Mouse (Mus musculus): ENCODE measurements around the gene Hjurp. TPM values are rescaled to one million over a fixed set of nuclear protein-coding genes. Genes with fewer than 3 reads are reported as not detected.

Hjurp gene
- polyA plus RNA-seq, 1 experiment from 2014 or later, result 245 TPM

- peak; percentile 38 for DNase-seq (ENCODE audit: low spot score)
- H3K9me3 ChIP-seq (replicated peaks), result peaks cover 61% of the 10 kb centered on the region
- H3K27me3 ChIP-seq (ENCODE audit: low read depth, poor library complexity, severe bottlenecking), result no peaks in the 10 kb centered on the region
- H3K27ac ChIP-seq, result no peak overlapping the region
- no peaks in the 10 kb centered on the region for H3K36me3 ChIP-seq
- H3K4me3 ChIP-seq, result no peak overlapping the region
- no peaks in the 10 kb centered on the region for H3K4me1 ChIP-seq
- WGBS, result 88% methylated on average over 2 of the region's 2 CpGs
These were observed 63.5 kb downstream of the Hjurp start for GRCm38 (mm10) chr1:88213766-88214461.

- peaks cover 61% of the 10 kb centered on the region for H3K9me3 ChIP-seq (replicated peaks)
- no peaks in the 10 kb centered on the region for H3K36me3 ChIP-seq
- H3K4me3 ChIP-seq, result no peak overlapping the region
- WGBS, result 89% methylated on average over 1 of the region's 1 CpGs
- H3K27ac ChIP-seq, result no peak overlapping the region
- no peaks in the 10 kb centered on the region for H3K27me3 ChIP-seq (ENCODE audit: low read depth, poor library complexity, severe bottlenecking)
- no peak for DNase-seq (ENCODE audit: low spot score)
- H3K4me1 ChIP-seq, result no peaks in the 10 kb centered on the region
These were observed 64.4 kb downstream of the Hjurp start for GRCm38 (mm10) chr1:88213061-88213460.

Other genes starting within 250 kb of the Hjurp start
- not detected in 2 replicates for gene Ugt1a10, start 222.2 kb downstream of the Hjurp start, polyA plus RNA-seq (2016; fragmentation: Nextera tagmentation; extraction: Ambion mirVana)
- not detected in 2 replicates for gene Ugt1a9, start 206.8 kb downstream of the Hjurp start, polyA plus RNA-seq (2016; fragmentation: Nextera tagmentation; extraction: Ambion mirVana)
- not detected in 2 replicates for gene Ugt1a8, start 189.8 kb downstream of the Hjurp start, polyA plus RNA-seq (2016; fragmentation: Nextera tagmentation; extraction: Ambion mirVana)
- 0.30 and 0.61 TPM in 2 replicates for gene Ugt1a7c, start 182.6 kb downstream of the Hjurp start, polyA plus RNA-seq (2016; fragmentation: Nextera tagmentation; extraction: Ambion mirVana)
- gene Ugt1a6b, start 174.4 kb downstream of the Hjurp start, polyA plus RNA-seq (2016; fragmentation: Nextera tagmentation; extraction: Ambion mirVana), result not detected in 2 replicates
- 0.11 and 0.16 TPM in 2 replicates for gene Ugt1a6a, start 142.8 kb downstream of the Hjurp start, polyA plus RNA-seq (2016; fragmentation: Nextera tagmentation; extraction: Ambion mirVana)
- gene Ugt1a5, start 111.6 kb downstream of the Hjurp start, polyA plus RNA-seq (2016; fragmentation: Nextera tagmentation; extraction: Ambion mirVana), result not detected in 2 replicates
- gene Ugt1a2, start 77.0 kb downstream of the Hjurp start, polyA plus RNA-seq (2016; fragmentation: Nextera tagmentation; extraction: Ambion mirVana), result not detected in 2 replicates
- 8.9 and 10.4 TPM in 2 replicates for gene Dnajb3, start 71.9 kb downstream of the Hjurp start, polyA plus RNA-seq (2016; fragmentation: Nextera tagmentation; extraction: Ambion mirVana)
- 0.13 TPM in 1 of 2 replicates, not detected in the other for gene Ugt1a1, start 65.7 kb downstream of the Hjurp start, polyA plus RNA-seq (2016; fragmentation: Nextera tagmentation; extraction: Ambion mirVana)
- 1.2 and 1.3 TPM in 2 replicates for gene Mroh2a, start 50.6 kb downstream of the Hjurp start, polyA plus RNA-seq (2016; fragmentation: Nextera tagmentation; extraction: Ambion mirVana)
- gene Trpm8, start within 50 bp of the Hjurp start, polyA plus RNA-seq (2016; fragmentation: Nextera tagmentation; extraction: Ambion mirVana), result not detected in 2 replicates
- not detected in 2 replicates for gene Spp2, start 129.3 kb upstream of the Hjurp start, polyA plus RNA-seq (2016; fragmentation: Nextera tagmentation; extraction: Ambion mirVana)
- not detected in 2 replicates for gene Glrp1, start 232.4 kb upstream of the Hjurp start, polyA plus RNA-seq (2016; fragmentation: Nextera tagmentation; extraction: Ambion mirVana)

Data from limb, embryonic 10.5 days (tissue).